Mouse (Mus musculus) heart, adult 2 months (tissue): ENCODE results near the gene Syp.

Source experiments
- CTCF ChIP-seq: fragments of 200-600 bp; IDR thresholded peaks from 2 replicates; pipeline ENCODE4 v1.8.1; 2022; ENCODE audit warnings: antibody characterized with exemption, mild to moderate bottlenecking, moderate library complexity
- EP300 ChIP-seq: fragments of 200-500 bp; IDR thresholded peaks from 2 replicates; pipeline ENCODE4 v1.6.1; 2011; ENCODE audit warnings: low read depth, low read length, control low read depth; ENCODE audit not compliant: insufficient read depth
- POLR2A ChIP-seq: fragments of 200-500 bp; IDR thresholded peaks from 2 replicates; pipeline ENCODE4 v1.6.1; 2011; ENCODE audit warnings: mild to moderate bottlenecking, low read depth, low read length, control low read depth; ENCODE audit not compliant: insufficient read depth

- TF ChIP-seq EP300 (no peak), CTCF (no peak), POLR2A (no peak)
Measured at GRCm38 (mm10) chrX:7673578-7674281, 35.5 kb downstream of the Syp start.
